Mouse (Mus musculus) small intestine, adult 2 months (tissue): ENCODE results near the gene Cep128.

Experiments
- CTCF ChIP-seq: fragments of 200-500 bp; IDR thresholded peaks from 2 replicates; pipeline ENCODE4 v1.5.1; 2012; ENCODE audit warnings: low read depth, mild to moderate bottlenecking, control low read depth, inconsistent platforms, low read length, moderate library complexity, mixed read lengths; ENCODE audit not compliant: insufficient replicate concordance, insufficient read length; ENCODE audit errors: extremely low read depth
- POLR2A ChIP-seq: fragments of 200-500 bp; IDR thresholded peaks from 2 replicates; pipeline ENCODE4 v1.6.1; 2012; ENCODE audit warnings: low read depth, mild to moderate bottlenecking, control low read depth, inconsistent platforms, low read length, moderate library complexity

GRCm38 (mm10) chr12:91254831-91255230 lies 129.4 kb downstream of the Cep128 start:
- TF ChIP-seq CTCF (no peak), POLR2A (no peak)
